Mouse (Mus musculus) cerebellum, adult 2 months (tissue): ENCODE measurements around the gene Tbc1d32.

Source experiments
- CTCF ChIP-seq: fragments of 200-500 bp; IDR thresholded peaks from 2 replicates; pipeline ENCODE4 v1.5.1; 2011; ENCODE audit warnings: low read depth, mild to moderate bottlenecking, control low read depth, low read length, moderate library complexity, borderline replicate concordance; ENCODE audit not compliant: insufficient read depth
- POLR2A ChIP-seq: fragments of 200-500 bp; IDR thresholded peaks from 2 replicates; pipeline ENCODE4 v1.6.1; 2011; ENCODE audit warnings: low read length, control low read depth, borderline replicate concordance; ENCODE audit not compliant: insufficient read depth

DNA sequence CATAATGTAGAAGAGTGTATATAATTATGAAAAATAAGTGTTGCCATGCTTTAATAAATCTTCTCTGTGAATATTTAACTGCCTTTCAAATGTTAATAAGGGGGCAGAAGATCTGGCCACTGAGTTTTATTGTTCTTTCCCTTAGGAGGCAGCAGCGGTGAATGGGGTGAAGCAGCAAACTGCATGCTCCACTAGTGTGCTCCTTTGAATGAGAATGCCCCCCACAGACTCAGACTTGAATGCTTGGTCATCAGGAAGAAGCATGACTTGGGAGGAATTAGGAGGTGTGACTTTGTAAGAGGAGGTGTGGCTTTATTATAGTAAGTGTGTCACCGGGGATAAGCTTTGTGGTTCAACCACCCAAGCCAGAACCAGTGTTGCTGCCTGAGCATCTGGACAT, 69.7 kb downstream of the Tbc1d32 start:
- TF ChIP-seq CTCF, result no peak
- TF ChIP-seq POLR2A, result no peak
